8 mouse cellular contexts compared by ENCODE assay signal in genomic region chr1:84621308-84621707, GRCm38 (mm10).
A peak's percentile ranks its signal among the peaks of the same experiment; 100 is the strongest.
DNase-seq lines count a peak whose midpoint lies in the region; ATAC-seq and TF ChIP-seq lines count a peak whose summit lies in the region.

No protein-coding gene starts in this region.

- no peaks in the 10 kb centered on the region for H3K36me3 ChIP-seq in forebrain, postnatal 0 days (ENCODE audit: insufficient read depth)
- H3K36me3 ChIP-seq in lung, postnatal 0 days (ENCODE audit: insufficient read depth, low read length), result no peaks in the 10 kb centered on the region

- H3K4me3 ChIP-seq in forebrain, postnatal 0 days (ENCODE audit: low read depth, low read length), result no peak overlapping the region
- no peak overlapping the region for H3K4me3 ChIP-seq in lung, postnatal 0 days (ENCODE audit: low read depth, low read length)

- H3K27me3 ChIP-seq in forebrain, postnatal 0 days (ENCODE audit: insufficient read depth, low read length), result no peaks in the 10 kb centered on the region
- no peaks in the 10 kb centered on the region for H3K27me3 ChIP-seq in lung, postnatal 0 days (replicated peaks; ENCODE audit: insufficient read depth, low read length)

- no peaks in the 10 kb centered on the region for H3K9me3 ChIP-seq in forebrain, postnatal 0 days (ENCODE audit: low read length)
- no peaks in the 10 kb centered on the region for H3K9me3 ChIP-seq in lung, postnatal 0 days (ENCODE audit: low read length)

- ATAC-seq in forebrain, postnatal 0 days, result peak; percentile 85
- no peak for ATAC-seq in lung, postnatal 0 days

- TF ChIP-seq CTCF in forebrain, postnatal 0 days (IDR thresholded peaks at IDR 0.05; ENCODE audit: low read depth), result no peak
- TF ChIP-seq CTCF in lung, postnatal 0 days (IDR thresholded peaks at IDR 0.05), result no peak

- H3K27ac ChIP-seq in forebrain, postnatal 0 days (ENCODE audit: low read depth, low read length), result peak overlapping the region; percentile 60
- H3K27ac ChIP-seq in lung, postnatal 0 days (ENCODE audit: low read length), result no peak overlapping the region

- 35% methylated on average over 3 of the region's 3 CpGs for WGBS in forebrain, postnatal 0 days
- 80% methylated on average over 3 of the region's 3 CpGs for WGBS in lung, postnatal 0 days

- no peak overlapping the region for H3K9ac ChIP-seq in forebrain, postnatal 0 days
- no peak overlapping the region for H3K9ac ChIP-seq in lung, postnatal 0 days (replicated peaks; ENCODE audit: low read depth)

- TF ChIP-seq EP300 in lung, postnatal 0 days (IDR thresholded peaks at IDR 0.05), result no peak

- no peak overlapping the region for H3K4me2 ChIP-seq in forebrain, postnatal 0 days (ENCODE audit: low read depth)
- H3K4me2 ChIP-seq in lung, postnatal 0 days (replicated peaks; ENCODE audit: low read depth, low read length), result no peak overlapping the region

- DNase-seq in ZHBTc4 (ENCODE audit: low read depth, low spot score), result peak; percentile 25
- peak; percentile 58 for DNase-seq in brain, embryonic 18.5 days (ENCODE audit: low read depth, low spot score)
- DNase-seq in forebrain, postnatal 0 days, result peak; percentile 78
- peak; percentile 70 to 74 for DNase-seq in left cerebral cortex, adult 18-20 months (ENCODE audit: low spot score in 2 of 2)
- peak; percentile 22 for DNase-seq in ovary, postnatal 14 days (ENCODE audit: low spot score)
- DNase-seq in thymus, adult 18-20 months, result no peak
- DNase-seq in lung, adult 18-20 months, result no peak
- DNase-seq in lung, postnatal 0 days (ENCODE audit: low spot score), result no peak

- peaks cover 8% of the 10 kb centered on the region for H3K4me1 ChIP-seq in forebrain, postnatal 0 days (ENCODE audit: insufficient read depth)
- no peaks in the 10 kb centered on the region for H3K4me1 ChIP-seq in lung, postnatal 0 days (ENCODE audit: insufficient read depth, low read depth, low read length)

Comparison
In these comparisons a context has a peak if more than half of its experiments do, and no peak if none do; other contexts are left out.
1. DNase-seq: peak in ZHBTc4 (single experiment), brain, embryonic 18.5 days (single experiment), forebrain, postnatal 0 days (single experiment), left cerebral cortex, adult 18-20 months (2 of 2) and ovary, postnatal 14 days (single experiment); none in thymus, adult 18-20 months (0 of 2), lung, adult 18-20 months (0 of 2) and lung, postnatal 0 days (single experiment).